Mouse (Mus musculus) embryonic fibroblast, embryonic 13.5 days (primary cell): ENCODE data around the gene Acsl6.

Experiments
- CTCF ChIP-seq: IDR thresholded peaks from 2 replicates; pipeline ENCODE4 v1.5.1; 2011; ENCODE audit warnings: mild to moderate bottlenecking, control low read depth, low read length, moderate library complexity, borderline replicate concordance; ENCODE audit not compliant: insufficient read depth
- POLR2A ChIP-seq: IDR thresholded peaks from 2 replicates; pipeline ENCODE4 v1.6.1; 2011; ENCODE audit warnings: low read depth, mild to moderate bottlenecking, control low read depth, low read length, moderate library complexity

- TF ChIP-seq CTCF (no peak), POLR2A (no peak)
Observed at GRCm38 (mm10) chr11:54398058-54398457, 94.5 kb downstream of the Acsl6 start.
